Mouse (Mus musculus) cerebellum, adult 2 months (tissue): ENCODE measurements around the gene Gm42791.

Source experiments
- CTCF ChIP-seq: fragments of 200-500 bp; IDR thresholded peaks from 2 replicates; pipeline ENCODE4 v1.5.1; 2011; ENCODE audit warnings: low read depth, mild to moderate bottlenecking, control low read depth, low read length, moderate library complexity, borderline replicate concordance; ENCODE audit not compliant: insufficient read depth
- POLR2A ChIP-seq: fragments of 200-500 bp; IDR thresholded peaks from 2 replicates; pipeline ENCODE4 v1.6.1; 2011; ENCODE audit warnings: low read length, control low read depth, borderline replicate concordance; ENCODE audit not compliant: insufficient read depth

- TF ChIP-seq POLR2A (no peak), CTCF (peak; percentile 32; the same call in 1 of the 2 replicates)
Observed at GRCm38 (mm10) chr5:148879218-148879617, 115.7 kb downstream of the Gm42791 start.
